Mouse (Mus musculus) lung, postnatal 0 days (tissue): ENCODE measurements around the gene Gnpat. TPM values are rescaled to one million over a fixed set of nuclear protein-coding genes. Genes with fewer than 3 reads are reported as not detected.

Experiments used
- ATAC-seq: fragments of 200-750 bp; cut with Nextera tagmentation; 2 replicates; pipeline ENCODE4 v1.8.0; 2017; ENCODE audit warnings: moderate library complexity
- DNase-seq: peaks from one replicate; pipeline ENCODE4 v3.0.0-alpha.2; 2016; ENCODE audit warnings: low spot score
- H3K27ac ChIP-seq: fragments of 300-500 bp; sonication (generic); 2 replicates; pipeline ENCODE4 v1.5.1; 2014; ENCODE audit warnings: antibody characterized with exemption, mild to moderate bottlenecking, low read length, mixed read lengths
- H3K27me3 ChIP-seq: fragments of 300-500 bp; sonication (generic); replicated peaks from 2 replicates; pipeline ENCODE4 v1.6.1; 2014; ENCODE audit warnings: low read length, mixed read lengths; ENCODE audit not compliant: insufficient read depth
- H3K36me3 ChIP-seq: fragments of 300-500 bp; sonication (generic); 2 replicates; pipeline ENCODE4 v1.6.1; 2014; ENCODE audit warnings: low read length, mixed read lengths; ENCODE audit not compliant: insufficient read depth
- H3K4me1 ChIP-seq: fragments of 300-500 bp; sonication (generic); 2 replicates; pipeline ENCODE4 v1.6.1; 2014; ENCODE audit warnings: antibody characterized with exemption, low read depth, low read length, mixed read lengths; ENCODE audit not compliant: insufficient read depth
- H3K4me2 ChIP-seq: fragments of 300-500 bp; sonication (generic); replicated peaks from 2 replicates; pipeline ENCODE4 v1.6.1; 2014; ENCODE audit warnings: low read depth, mild to moderate bottlenecking, low read length, moderate library complexity, mixed read lengths
- H3K4me3 ChIP-seq: fragments of 300-500 bp; sonication (generic); 2 replicates; pipeline ENCODE4 v1.5.1; 2014; ENCODE audit warnings: low read depth, low read length
- H3K9ac ChIP-seq: fragments of 300-500 bp; sonication (generic); replicated peaks from 2 replicates; pipeline ENCODE4 v1.6.1; 2014; ENCODE audit warnings: low read depth, mild to moderate bottlenecking
- H3K9me3 ChIP-seq: fragments of 300-500 bp; sonication (generic); 2 replicates; pipeline ENCODE4 v1.6.1; 2016; ENCODE audit warnings: low read length, mixed read lengths
- CTCF ChIP-seq: IDR thresholded peaks from 2 replicates; pipeline ENCODE4 v1.5.1; 2016; ENCODE audit warnings: antibody characterized with exemption, mild to moderate bottlenecking
- EP300 ChIP-seq: IDR thresholded peaks from 2 replicates; pipeline ENCODE4 v1.6.1; 2016; ENCODE audit warnings: antibody characterized with exemption, mild to moderate bottlenecking, control low read depth
- WGBS: fragments of 180-500 bp; shearing (Covaris S2); extraction: QIAGEN DNeasy Blood & Tissue Kit; methylation state at CpG from one replicate; pipeline ENCODE4 v1.1.7; 2014; 5-methylcytosine and 5-hydroxymethylcytosine counted together
- polyA plus RNA-seq: library from polyadenylated mRNA; unstranded; fragments of >200 nt; fragmentation: Nextera tagmentation; extraction: Ambion mirVana; gene quantifications from 2 replicates; pipeline ENCODE4 v1.2.1, GENCODE M21; 2015

Gene Gnpat
- polyA plus RNA-seq, 1 experiment from 2014 or later, result 71.5 TPM

- peak; percentile 6 for DNase-seq
- no peak overlapping the region for H3K4me3 ChIP-seq
- no peaks in the 10 kb centered on the region for H3K4me1 ChIP-seq
- no peaks in the 10 kb centered on the region for H3K27me3 ChIP-seq
- TF ChIP-seq CTCF (no peak), EP300 (no peak)
- no peak for ATAC-seq
- 17% methylated on average over 11 of the region's 11 CpGs for WGBS
- 0 out of 2 replicates have a peak, but pooled peaks cover 7% of the 10 kb centered on the region for H3K9me3 ChIP-seq
- no peak overlapping the region for H3K9ac ChIP-seq
- H3K36me3 ChIP-seq, result no peaks in the 10 kb centered on the region
- H3K27ac ChIP-seq, result no peak overlapping the region
- no peak overlapping the region for H3K4me2 ChIP-seq
Observed at GRCm38 (mm10) chr8:124820125-124820524, 42.7 kb upstream of the Gnpat start.

- Histone ChIP-seq H3K4me1 (0 out of 2 replicates have a peak, but pooled peaks cover 2% of the 10 kb centered on the region), H3K4me2 (no peak overlapping the region), H3K4me3 (no peak overlapping the region), H3K27ac (no peak overlapping the region), H3K27me3 (no peaks in the 10 kb centered on the region), H3K9me3 (no peaks in the 10 kb centered on the region), H3K36me3 (no peaks in the 10 kb centered on the region), H3K9ac (no peak overlapping the region)
- DNase-seq, result no peak
- peak; percentile 36; the same call in 1 of the 2 replicates for TF ChIP-seq CTCF
- no peak for TF ChIP-seq EP300
- no peak for ATAC-seq
- 75% methylated on average over 6 of the region's 6 CpGs for WGBS
Observed at GRCm38 (mm10) chr8:124823497-124823896, 39.3 kb upstream of the Gnpat start.

GRCm38 (mm10) chr8:124826658-124827057 lies 36.2 kb upstream of the Gnpat start:
- no peaks in the 10 kb centered on the region for H3K36me3 ChIP-seq
- DNase-seq (peak; percentile 43), ATAC-seq (peak; percentile 48)
- H3K27me3 ChIP-seq, result no peaks in the 10 kb centered on the region
- TF ChIP-seq CTCF (no peak), EP300 (no peak)
- H3K4me3 ChIP-seq, result no peak overlapping the region
- no peak overlapping the region for H3K9ac ChIP-seq
- H3K9me3 ChIP-seq, result no peaks in the 10 kb centered on the region
- H3K4me1 ChIP-seq, result 0 out of 2 replicates have a peak, but pooled peaks cover 2% of the 10 kb centered on the region
- no peak overlapping the region for H3K27ac ChIP-seq
- 30% methylated on average over 7 of the region's 7 CpGs for WGBS
- no peak overlapping the region for H3K4me2 ChIP-seq

- DNase-seq (peak; percentile 72), ATAC-seq (peak; percentile 24; the same call in 1 of the 2 replicates)
- Histone ChIP-seq H3K27ac (no peak overlapping the region), H3K9me3 (no peaks in the 10 kb centered on the region), H3K36me3 (no peaks in the 10 kb centered on the region), H3K4me1 (0 out of 2 replicates have a peak, but pooled peaks cover 2% of the 10 kb centered on the region), H3K9ac (no peak overlapping the region), H3K4me2 (no peak overlapping the region), H3K4me3 (no peak overlapping the region), H3K27me3 (no peaks in the 10 kb centered on the region)
- 1% methylated on average over 5 of the region's 5 CpGs for WGBS
- TF ChIP-seq EP300 (no peak), CTCF (peak; percentile 87)
Observed at GRCm38 (mm10) chr8:124827387-124827786, 35.4 kb upstream of the Gnpat start.

- no peak for ATAC-seq
- no peaks in the 10 kb centered on the region for H3K36me3 ChIP-seq
Observed at GRCm38 (mm10) chr8:124828561-124829240, 34.1 kb upstream of the Gnpat start.

GRCm38 (mm10) chr8:124830050-124830449 lies 32.8 kb upstream of the Gnpat start:
- H3K27ac ChIP-seq, result no peak overlapping the region
- H3K9me3 ChIP-seq, result no peaks in the 10 kb centered on the region
- H3K27me3 ChIP-seq, result no peaks in the 10 kb centered on the region
- WGBS, result 64% methylated on average over 13 of the region's 13 CpGs
- TF ChIP-seq CTCF (no peak), EP300 (no peak)
- no peak overlapping the region for H3K4me3 ChIP-seq
- ATAC-seq (no peak), DNase-seq (no peak)
- H3K4me2 ChIP-seq, result no peak overlapping the region
- no peak overlapping the region for H3K9ac ChIP-seq
- peaks cover 11% of the 10 kb centered on the region; the same call in 1 of the 2 replicates for H3K4me1 ChIP-seq
- H3K36me3 ChIP-seq, result no peaks in the 10 kb centered on the region

More at GRCm38 (mm10) chr8:124828561-124829240, 34.1 kb upstream of the Gnpat start:
- Histone ChIP-seq H3K27me3 (no peaks in the 10 kb centered on the region), H3K9ac (no peak overlapping the region), H3K4me3 (no peak overlapping the region), H3K27ac (no peak overlapping the region), H3K4me1 (peaks cover 5% of the 10 kb centered on the region; the same call in 1 of the 2 replicates), H3K9me3 (no peaks in the 10 kb centered on the region), H3K4me2 (no peak overlapping the region)
- TF ChIP-seq CTCF (no peak), EP300 (no peak)
- no peak for DNase-seq
- WGBS, result 82% methylated on average over 24 of the region's 24 CpGs
